Mouse (Mus musculus) CD8-positive naive resting alpha-beta T cell, adult 57 days (primary cell): ENCODE results near the gene Cad. TPM values are rescaled to one million over a fixed set of nuclear protein-coding genes. Genes with fewer than 3 reads are reported as not detected.

Source experiments
- total RNA-seq: library from RNA; stranded (reverse); gene quantifications from one replicate; pipeline ENCODE4 v1.2.4, GENCODE M21; 2023

Gene Cad
- total RNA-seq, result 53.8 TPM

DNA sequence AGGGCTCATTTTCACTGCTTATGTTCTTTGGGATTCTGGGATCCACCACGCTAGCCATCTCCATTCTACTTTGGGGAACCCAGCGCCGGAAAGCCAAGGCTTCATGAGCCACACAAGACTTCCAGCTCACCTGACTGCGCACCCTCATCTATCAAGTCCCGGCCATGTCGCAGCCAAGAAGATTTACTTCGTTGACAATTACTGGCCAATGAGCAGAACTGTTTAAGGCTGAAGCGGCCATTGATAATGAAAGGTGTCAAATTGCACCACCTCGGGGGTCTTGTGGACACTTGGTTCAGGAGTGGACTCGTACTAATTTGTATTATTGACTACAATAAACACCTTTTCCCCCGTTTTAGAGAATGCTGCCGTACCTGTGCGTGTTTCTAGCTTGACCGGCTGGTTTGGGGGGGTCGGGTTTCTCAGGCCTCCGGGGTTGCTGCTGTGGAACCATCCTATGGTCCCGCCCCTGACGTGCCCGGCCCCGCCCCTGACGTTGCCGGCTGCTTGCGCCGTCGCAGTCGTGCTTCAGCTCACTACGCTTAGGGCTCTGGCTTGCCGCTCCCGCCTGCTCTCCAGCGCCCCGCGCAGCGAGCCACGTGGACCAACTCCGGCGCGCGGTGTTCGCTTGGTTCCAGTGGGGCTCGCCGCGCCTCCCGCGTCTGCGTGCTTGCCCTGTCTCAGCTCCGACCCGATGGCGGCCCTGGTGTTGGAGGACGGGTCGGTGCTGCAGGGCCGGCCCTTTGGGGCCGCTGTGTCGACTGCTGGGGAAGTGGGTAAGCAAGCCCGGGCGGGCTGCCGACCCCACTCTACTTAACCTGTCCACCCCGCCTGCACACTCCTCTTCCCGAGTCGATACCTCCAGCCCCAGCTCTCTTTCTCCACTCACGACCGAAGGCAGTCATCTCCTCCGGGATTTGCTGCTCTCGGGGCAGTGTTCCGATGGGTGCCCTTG, at the start of gene Cad:
TSS of gene Cad (plus strand) at position 520 of the 955 bp plus-strand sequence.

GRCm38 (mm10) chr5:31047848-31048762, 6.5 kb upstream of the Cad start, which contains the start of gene Atraid:
TSS of gene Atraid (plus strand) at chr5:31048312.

DNA sequence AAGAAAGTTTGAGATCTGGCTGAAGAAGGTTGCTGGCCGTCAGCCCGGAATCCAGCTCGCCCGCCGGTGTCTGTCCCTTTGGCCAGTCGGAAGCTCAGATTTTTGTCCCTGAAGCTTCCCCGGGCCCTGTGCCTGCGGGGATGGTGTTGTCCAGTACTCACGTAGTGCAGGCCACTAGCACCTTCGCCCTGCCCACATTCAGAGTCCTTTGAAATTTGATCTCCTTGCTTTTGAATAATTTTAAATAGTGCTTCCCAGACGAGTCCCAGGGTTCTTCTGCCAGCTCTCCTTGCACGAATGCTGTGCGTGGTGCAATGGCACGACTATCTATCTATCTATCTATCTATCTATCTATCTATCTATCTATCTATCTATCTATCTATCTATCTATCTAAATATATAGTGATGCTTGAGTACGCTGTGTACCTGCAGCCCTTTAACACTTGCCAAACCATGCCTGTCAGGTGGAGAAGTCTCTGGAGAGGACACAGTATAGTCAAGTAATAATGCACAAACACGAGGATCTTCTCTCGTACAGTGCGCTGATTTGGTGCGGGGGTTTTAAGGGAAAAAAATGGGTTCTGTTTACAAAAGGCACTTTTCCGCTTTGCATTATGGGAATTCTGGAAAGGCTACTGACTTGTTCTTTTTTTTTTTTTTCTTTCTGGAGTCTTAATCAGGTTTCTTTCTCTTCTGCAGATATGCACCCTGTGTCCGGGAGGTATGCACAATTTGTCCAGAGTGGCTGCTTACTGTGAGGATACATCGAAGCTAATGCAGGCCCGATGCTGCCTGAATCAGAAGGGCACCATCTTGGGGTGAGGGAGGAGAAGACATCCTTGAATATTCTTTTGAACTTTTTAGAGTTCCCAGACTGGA, 5.6 kb upstream of the Cad start, which contains the start of gene Slc5a6:
TSS of gene Slc5a6 (minus strand) at position 162 of the 879 bp plus-strand sequence.

DNA sequence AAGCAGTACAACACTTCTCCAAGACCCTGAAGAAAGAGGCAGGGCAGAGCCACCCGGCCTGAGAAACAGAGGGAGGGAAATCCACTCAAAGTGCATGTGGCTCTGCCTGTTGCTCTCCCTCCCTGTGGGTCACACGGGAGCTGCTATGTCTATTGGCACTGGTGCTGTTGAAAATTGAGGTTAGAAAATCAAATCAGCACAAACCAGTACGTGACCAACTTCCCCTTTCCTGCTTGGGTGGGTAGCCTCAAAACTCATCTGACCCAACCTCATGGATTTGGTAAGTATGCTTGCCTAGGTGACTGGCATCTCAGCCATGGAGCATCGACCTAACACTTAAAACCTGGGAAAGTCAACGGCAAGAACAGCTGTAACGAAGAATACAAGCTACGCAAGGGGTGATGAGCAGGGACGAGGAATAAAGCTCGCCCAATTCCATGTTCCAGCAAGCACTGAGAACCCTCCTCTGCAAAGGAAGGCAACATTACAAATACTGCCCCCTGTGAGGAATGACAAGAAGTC, 51.3 kb downstream of the Cad start, which contains the start of gene Dnajc5g:
TSS of gene Dnajc5g (plus strand) at position 472 of the 522 bp plus-strand sequence.

GRCm38 (mm10) chr5:31108000-31108490, 53.5 kb downstream of the Cad start, which contains the start of gene Slc30a3:
TSS of gene Slc30a3 (minus strand) at chr5:31108237.

GRCm38 (mm10) chr5:31116354-31116753, 61.8 kb downstream of the Cad start, which contains the start of gene Trim54:
TSS of gene Trim54 (plus strand) at chr5:31116712.

Other genes starting within 250 kb of the Cad start
- gene Mapre3, start 240.1 kb upstream of the Cad start, total RNA-seq, result 16.6 TPM
- 36.4 TPM for gene Tmem214, start 186.8 kb upstream of the Cad start, total RNA-seq
- 13.4 TPM for gene Agbl5, start 166.1 kb upstream of the Cad start, total RNA-seq
- 142 TPM for gene Ost4, start 147.0 kb upstream of the Cad start, total RNA-seq
- 4.6 TPM for gene Emilin1, start 141.4 kb upstream of the Cad start, total RNA-seq
- gene Khk, start 133.3 kb upstream of the Cad start, total RNA-seq, result 19.2 TPM
- not detected for gene Cgref1, start 109.2 kb upstream of the Cad start, total RNA-seq
- 180 TPM for gene Preb, start 94.4 kb upstream of the Cad start, total RNA-seq
- gene Tcf23, start 86.1 kb upstream of the Cad start, total RNA-seq, result not detected
- gene Atraid, start 6.5 kb upstream of the Cad start, total RNA-seq, result 26.5 TPM
- 8.3 TPM for gene Slc5a6, start 5.9 kb upstream of the Cad start, total RNA-seq
- not detected for gene Dnajc5g, start 51.5 kb downstream of the Cad start, total RNA-seq
- gene Slc30a3, start 53.5 kb downstream of the Cad start, total RNA-seq, result not detected
- gene Trim54, start 61.9 kb downstream of the Cad start, total RNA-seq, result not detected
- gene Ucn, start 84.0 kb downstream of the Cad start, total RNA-seq, result not detected
- 16.1 TPM for gene Mpv17, start 99.5 kb downstream of the Cad start, total RNA-seq
- 2.9 TPM for gene Gm29609, start 125.1 kb downstream of the Cad start, total RNA-seq
- gene Gtf3c2, start 125.4 kb downstream of the Cad start, total RNA-seq, result 166 TPM
- 57.0 TPM for gene Snx17, start 138.4 kb downstream of the Cad start, total RNA-seq
- 43.7 TPM for gene Eif2b4, start 138.7 kb downstream of the Cad start, total RNA-seq
- gene Zfp513, start 147.5 kb downstream of the Cad start, total RNA-seq, result 21.2 TPM
- 153 TPM for gene Ppm1g, start 165.9 kb downstream of the Cad start, total RNA-seq
- gene Nrbp1, start 186.1 kb downstream of the Cad start, total RNA-seq, result 150 TPM
- gene Gm9970, start 186.5 kb downstream of the Cad start, total RNA-seq, result not detected
- gene Krtcap3, start 196.9 kb downstream of the Cad start, total RNA-seq, result 25.8 TPM
- 16.6 TPM for gene Ift172, start 236.3 kb downstream of the Cad start, total RNA-seq
- gene Fndc4, start 241.3 kb downstream of the Cad start, total RNA-seq, result 1.3 TPM
- not detected for gene Gckr, start 242.7 kb downstream of the Cad start, total RNA-seq